Mouse (Mus musculus) NIH3T3 (cell line): ENCODE measurements around the gene Fmnl3.

ENCODE experiments used
- DNase-seq: peaks from one replicate; pipeline ENCODE4 v3.0.0-alpha.2; 2012; ENCODE audit warnings: low read depth

Fmnl3 gene

GRCm38 (mm10) chr15:99343414-99344147, 26.7 kb downstream of the Fmnl3 start:
- DNase-seq = peak; percentile 77

GRCm38 (mm10) chr15:99342194-99342981, 27.9 kb downstream of the Fmnl3 start:
- DNase-seq = no peak

GRCm38 (mm10) chr15:99341102-99341501, 29.2 kb downstream of the Fmnl3 start:
- no peak for DNase-seq

- DNase-seq = no peak
These were observed 30.6 kb downstream of the Fmnl3 start for GRCm38 (mm10) chr15:99339669-99340068.

- no peak for DNase-seq
These were observed 31.4 kb downstream of the Fmnl3 start for GRCm38 (mm10) chr15:99338916-99339315.

GRCm38 (mm10) chr15:99335801-99336320, 34.4 kb downstream of the Fmnl3 start:
- no peak for DNase-seq

GRCm38 (mm10) chr15:99334500-99334899, 35.8 kb downstream of the Fmnl3 start:
- DNase-seq = peak; percentile 60

- peak; percentile 23 for DNase-seq
These were observed 36.6 kb downstream of the Fmnl3 start for GRCm38 (mm10) chr15:99333676-99334065.

GRCm38 (mm10) chr15:99332921-99333675, 37.2 kb downstream of the Fmnl3 start:
- peak; percentile 89 for DNase-seq

- no peak for DNase-seq
These were observed 38.2 kb downstream of the Fmnl3 start for GRCm38 (mm10) chr15:99332111-99332510.

- no peak for DNase-seq
These were observed 38.9 kb downstream of the Fmnl3 start for GRCm38 (mm10) chr15:99331341-99331740.

- DNase-seq = no peak
These were observed 40.0 kb downstream of the Fmnl3 start for GRCm38 (mm10) chr15:99330324-99330723.

GRCm38 (mm10) chr15:99328011-99328410, 42.3 kb downstream of the Fmnl3 start:
- DNase-seq = no peak

- peak; percentile 74 for DNase-seq
These were observed 43.3 kb downstream of the Fmnl3 start for GRCm38 (mm10) chr15:99326959-99327358.

- no peak for DNase-seq
These were observed 43.9 kb downstream of the Fmnl3 start for GRCm38 (mm10) chr15:99326407-99326806.

- DNase-seq = no peak
These were observed 44.7 kb downstream of the Fmnl3 start for GRCm38 (mm10) chr15:99325598-99325997.

GRCm38 (mm10) chr15:99324151-99324550, 46.1 kb downstream of the Fmnl3 start:
- no peak for DNase-seq

- DNase-seq = no peak
These were observed 49.3 kb downstream of the Fmnl3 start for GRCm38 (mm10) chr15:99320978-99321377.

GRCm38 (mm10) chr15:99320168-99320674, 50.1 kb downstream of the Fmnl3 start:
- DNase-seq = no peak

- no peak for DNase-seq
These were observed 50.8 kb downstream of the Fmnl3 start for GRCm38 (mm10) chr15:99319411-99319871.

- no peak for DNase-seq
These were observed 51.3 kb downstream of the Fmnl3 start for GRCm38 (mm10) chr15:99318861-99319410.

- no peak for DNase-seq
These were observed 52.2 kb downstream of the Fmnl3 start for GRCm38 (mm10) chr15:99318071-99318470.
